ENCODE assay signal across 8 mouse cellular contexts in genomic region chr7:131362615-131363300, GRCm38 (mm10). TPM values are rescaled to one million over a fixed set of nuclear protein-coding genes. Genes with fewer than 3 reads are reported as not detected.
A peak's percentile ranks its signal among the peaks of the same experiment; 100 is the strongest.
DNase-seq lines count a peak whose midpoint lies in the region; ATAC-seq and TF ChIP-seq lines count a peak whose summit lies in the region.

2310057M21Rik (minus strand) TSS chr7:131362759.

- WGBS in forebrain, embryonic 14.5 days = under 1% methylated on average over 55 of the region's 55 CpGs
- under 1% methylated on average over 55 of the region's 55 CpGs for WGBS in neural tube, embryonic 15.5 days
- WGBS in thymus, adult 2 months = under 1% methylated on average over 55 of the region's 55 CpGs

- DNase-seq in ES-E14 (ENCODE audit: low read depth, low spot score) = peak; percentile 99
- DNase-seq in cerebellum, adult 11 months = peak; percentile 97
- DNase-seq in forebrain, embryonic 14.5 days (ENCODE audit: low spot score) = peak; percentile 99
- peak; percentile 93 for DNase-seq in heart, postnatal 14 days
- peak; percentile 95 for DNase-seq in layer of hippocampus, adult 11-12 months (ENCODE audit: low spot score)
- peak; percentile 95 to 97 for DNase-seq in lung, adult 18-20 months
- peak; percentile 88 for DNase-seq in thymus, adult 2 months

- TF ChIP-seq CTCF in thymus, adult 2 months (IDR thresholded peaks at IDR 0.05; ENCODE audit: borderline replicate concordance, control insufficient read depth, extremely low read depth, insufficient read depth, low read length, poor library complexity) = peak; percentile 25; the same call in 1 of the 2 replicates

- intact Hi-C loops in heart, postnatal 14 days (cut with DNase I) = no loop called here

- peak; percentile 70; the same call in 1 of the 2 replicates for TF ChIP-seq POLR2A in thymus, adult 2 months (IDR thresholded peaks at IDR 0.05; ENCODE audit: control insufficient read depth, extremely low read depth, insufficient read depth, low read length, poor library complexity)

- peak within 1 kb of the TSS; percentile 89 for H3K4me2 ChIP-seq in forebrain, embryonic 14.5 days (ENCODE audit: low read length)
- H3K4me2 ChIP-seq in neural tube, embryonic 15.5 days = peak within 1 kb of the TSS; percentile 96

- peak within 1 kb of the TSS; percentile 64 for H3K27ac ChIP-seq in ES-E14 (ENCODE audit: insufficient read depth, low read depth, low read length, poor library complexity, severe bottlenecking)
- peak within 1 kb of the TSS; percentile 80 for H3K27ac ChIP-seq in forebrain, embryonic 14.5 days (ENCODE audit: low read depth, low read length)
- H3K27ac ChIP-seq in neural tube, embryonic 15.5 days (replicated peaks) = peak within 1 kb of the TSS; percentile 89
- H3K27ac ChIP-seq in thymus, adult 2 months (ENCODE audit: control insufficient read depth, insufficient read depth, low read length) = peak within 1 kb of the TSS; percentile 39; the same call in 1 of the 2 replicates

- peak; percentile 97 for ATAC-seq in forebrain, embryonic 14.5 days
- peak; percentile 97 for ATAC-seq in neural tube, embryonic 15.5 days (ENCODE audit: low FRiP score)

- in situ Hi-C loops in ES-E14 (cut with MboI; ENCODE audit: low sequenced_read_pairs in 2 of 2, unreplicated experiment in 2 of 2) = no loop called here

- H3K27me3 ChIP-seq in forebrain, embryonic 14.5 days (replicated peaks; ENCODE audit: control insufficient read depth, insufficient read depth, low read length) = no peaks in the 10 kb centered on the region
- no peaks in the 10 kb centered on the region for H3K27me3 ChIP-seq in neural tube, embryonic 15.5 days (replicated peaks)
- no peaks in the 10 kb centered on the region for H3K27me3 ChIP-seq in thymus, adult 2 months (ENCODE audit: control insufficient read depth, insufficient read depth, low read length)

- peak within 1 kb of the TSS; percentile 75 to 92 for H3K4me3 ChIP-seq in ES-E14 (ENCODE audit: insufficient read depth in 1 of 2, low read depth in 1 of 2, low read length in 2 of 2, poor library complexity in 1 of 2, severe bottlenecking in 1 of 2)
- H3K4me3 ChIP-seq in forebrain, embryonic 14.5 days (ENCODE audit: low read depth, low read length) = peak within 1 kb of the TSS; percentile 84
- H3K4me3 ChIP-seq in neural tube, embryonic 15.5 days (replicated peaks) = peak within 1 kb of the TSS; percentile 84
- peak within 1 kb of the TSS; percentile 89 for H3K4me3 ChIP-seq in thymus, adult 2 months (ENCODE audit: control insufficient read depth, insufficient read depth, low read length)

- peaks cover 8% of the 10 kb centered on the region for H3K36me3 ChIP-seq in ES-E14 (ENCODE audit: control insufficient read depth, insufficient read depth, low read length, poor library complexity, severe bottlenecking)
- peaks cover 17% of the 10 kb centered on the region for H3K36me3 ChIP-seq in forebrain, embryonic 14.5 days (ENCODE audit: control insufficient read depth, insufficient read depth, low read length)
- H3K36me3 ChIP-seq in neural tube, embryonic 15.5 days = peaks cover 13% of the 10 kb centered on the region
- H3K36me3 ChIP-seq in thymus, adult 2 months (ENCODE audit: control insufficient read depth, insufficient read depth, low read length) = no peaks in the 10 kb centered on the region

- no peaks in the 10 kb centered on the region for H3K9me3 ChIP-seq in ES-E14 (ENCODE audit: control insufficient read depth, insufficient read depth, low read depth, low read length)
- no peaks in the 10 kb centered on the region for H3K9me3 ChIP-seq in forebrain, embryonic 14.5 days (replicated peaks; ENCODE audit: control insufficient read depth, low read length)
- no peaks in the 10 kb centered on the region for H3K9me3 ChIP-seq in neural tube, embryonic 15.5 days (replicated peaks)

- peak within 1 kb of the TSS; percentile 96 for H3K9ac ChIP-seq in ES-E14 (ENCODE audit: insufficient read depth, low read depth, low read length, poor library complexity, severe bottlenecking)
- H3K9ac ChIP-seq in forebrain, embryonic 14.5 days (ENCODE audit: low read length) = peak within 1 kb of the TSS; percentile 88
- peak within 1 kb of the TSS; percentile 83 for H3K9ac ChIP-seq in neural tube, embryonic 15.5 days (replicated peaks)

- H3K4me1 ChIP-seq in ES-E14 (ENCODE audit: control insufficient read depth in 2 of 2, insufficient read depth in 2 of 2, low read length in 2 of 2, poor library complexity in 1 of 2) = peaks cover 2 to 9% of the 10 kb centered on the region in 2 experiments; a peak in 2 of 4 replicates
- H3K4me1 ChIP-seq in forebrain, embryonic 14.5 days (ENCODE audit: control insufficient read depth, insufficient read depth, low read length) = peaks cover 4% of the 10 kb centered on the region
- H3K4me1 ChIP-seq in neural tube, embryonic 15.5 days = peaks cover 17% of the 10 kb centered on the region
- H3K4me1 ChIP-seq in thymus, adult 2 months (replicated peaks; ENCODE audit: control insufficient read depth, insufficient read depth, low read length) = peaks cover 6% of the 10 kb centered on the region

TF ChIP-seq in ES-E14, 5 proteins besides CTCF, POLR2A, EP300 and RAD21:
- peak; percentile 81 for TF ChIP-seq HCFC1 (IDR thresholded peaks at IDR 0.05; ENCODE audit: borderline replicate concordance, insufficient read depth, low read length)
- no peak for TF ChIP-seq ZNF384 (IDR thresholded peaks at IDR 0.05; ENCODE audit: low read depth, low read length)

RNA-seq across cellular contexts. Expression of gene 2310057M21Rik, which starts in this region (rescaled TPM):
- total RNA-seq in ES-E14 (2012; rRNA removed) = 14.3 and 23.1 TPM in 2 replicates
- polyA plus RNA-seq in forebrain, embryonic 14.5 days (2014; fragmentation: Nextera tagmentation; extraction: Ambion mirVana) = 25.1 and 27.1 TPM in 2 replicates
- 10 to 100 TPM in 1 of 2 experiments, 1 to 10 TPM in 1; 9.2 to 12.8 TPM for total RNA-seq in heart, postnatal 14 days (2021)
- polyA plus RNA-seq in neural tube, embryonic 15.5 days (2015; fragmentation: Nextera tagmentation; extraction: Ambion mirVana) = 29.0 and 31.1 TPM in 2 replicates
- polyA plus RNA-seq in thymus, adult 2 months (2012; rRNA removed) = 9.9 and 14.5 TPM in 2 replicates

Comparison
In these comparisons a context has a peak if more than half of its experiments do, and no peak if none do; other contexts are left out.
1. Peak in every context shown above with its lines: DNase-seq, ATAC-seq, H3K4me3 ChIP-seq and H3K27ac ChIP-seq.
2. H3K27ac ChIP-seq: peak in every context shown above with its lines; median percentile 89 in neural tube, embryonic 15.5 days; 80 in forebrain, embryonic 14.5 days; 64 in ES-E14; 39 in thymus, adult 2 months.